Mouse (Mus musculus): ENCODE measurements around the gene Gp2. TPM values are rescaled to one million over a fixed set of nuclear protein-coding genes. Genes with fewer than 3 reads are reported as not detected.

The Gp2 gene
- 1.6 TPM in 2 replicates for polyA plus RNA-seq (2012; rRNA removed)

DNA sequence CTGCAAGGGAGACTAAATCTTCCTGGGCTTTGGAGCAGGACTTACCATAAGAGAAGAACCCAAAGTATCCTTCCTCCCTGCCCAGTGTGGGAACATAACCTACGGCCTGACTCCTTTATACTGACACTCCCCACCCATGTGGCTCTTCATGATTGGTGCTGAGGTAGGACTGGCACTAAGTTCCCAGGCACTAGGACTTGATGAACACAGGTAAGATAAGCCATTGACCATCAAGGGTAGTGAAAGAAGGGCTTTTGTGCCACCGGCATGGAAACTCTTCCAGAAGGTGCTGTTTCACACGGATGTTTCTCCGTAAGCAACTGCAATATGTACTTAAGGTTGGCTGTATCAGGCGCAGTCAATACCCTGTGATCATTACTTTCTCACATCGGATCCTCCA is at the start of gene Gp2:
Gene Gp2 (minus strand): TSS at position 101 of the 400 bp plus-strand sequence.
- WGBS = 81% methylated on average over 6 of the region's 6 CpGs

DNA sequence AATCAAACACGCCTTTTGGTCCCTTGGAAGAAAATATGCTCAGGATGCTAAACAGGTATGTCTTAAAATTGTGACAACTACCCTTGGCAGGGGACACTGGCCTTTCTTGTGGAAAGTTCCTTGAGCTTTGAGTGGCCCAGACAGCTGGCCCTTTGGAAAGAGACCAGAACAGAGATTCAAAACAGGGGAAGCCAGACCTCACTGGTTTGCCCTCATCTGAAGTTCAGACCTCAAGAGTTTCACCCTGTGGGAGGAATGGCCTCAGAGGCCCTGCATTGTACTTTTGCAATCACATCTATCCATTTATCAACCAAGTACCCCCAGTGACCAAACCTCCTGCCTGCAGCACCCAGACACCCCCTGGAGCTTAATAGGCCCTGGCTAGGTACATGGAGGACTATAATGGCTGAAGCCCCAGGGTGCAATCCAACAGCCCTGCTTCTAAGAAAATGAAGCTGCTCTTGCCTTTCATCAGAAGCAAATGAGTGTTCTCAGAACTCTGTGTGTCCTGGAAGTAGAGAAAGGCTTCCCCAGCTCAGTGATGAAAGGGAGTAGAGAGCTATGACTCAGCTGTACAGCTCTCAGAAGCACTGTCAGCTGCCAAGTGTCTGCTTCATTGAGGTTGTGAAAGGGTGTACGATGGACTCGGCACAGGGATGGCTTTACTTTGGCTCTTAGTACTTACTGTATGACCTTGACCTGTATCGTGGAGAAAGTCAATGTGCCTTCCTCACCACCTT is 31.1 kb upstream of the Gp2 start:
- DNase-seq (ENCODE audit: low read depth, low spot score) = no peak
- 81% methylated on average over 4 of the region's 4 CpGs for WGBS

More for the DNA sequence above, at the start of gene Gp2:
- no peak for DNase-seq (ENCODE audit: low read depth, low spot score)

DNA sequence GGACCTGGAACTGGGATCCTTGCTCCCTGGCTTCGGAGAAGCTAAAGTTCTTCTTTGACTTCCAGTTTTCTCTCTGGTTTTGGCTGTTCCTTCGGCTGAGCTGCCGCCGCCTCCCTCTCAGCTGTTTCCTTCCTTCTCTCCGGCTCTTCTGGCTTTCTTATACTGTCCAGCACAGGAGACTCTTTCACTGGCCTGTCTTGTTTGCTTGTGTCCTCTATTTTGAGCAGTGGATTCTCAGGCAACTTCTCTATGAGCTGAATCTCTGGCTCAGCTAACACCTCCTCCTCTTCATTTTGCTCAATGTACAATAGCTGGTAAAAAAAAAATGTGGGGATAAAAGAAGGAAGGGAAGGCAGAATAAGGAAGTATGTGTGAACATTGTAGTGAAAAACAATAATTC is 27.6 kb upstream of the Gp2 start:
- DNase-seq (ENCODE audit: low read depth, low spot score) = no peak
- 79% methylated on average over 5 of the region's 5 CpGs for WGBS

DNA sequence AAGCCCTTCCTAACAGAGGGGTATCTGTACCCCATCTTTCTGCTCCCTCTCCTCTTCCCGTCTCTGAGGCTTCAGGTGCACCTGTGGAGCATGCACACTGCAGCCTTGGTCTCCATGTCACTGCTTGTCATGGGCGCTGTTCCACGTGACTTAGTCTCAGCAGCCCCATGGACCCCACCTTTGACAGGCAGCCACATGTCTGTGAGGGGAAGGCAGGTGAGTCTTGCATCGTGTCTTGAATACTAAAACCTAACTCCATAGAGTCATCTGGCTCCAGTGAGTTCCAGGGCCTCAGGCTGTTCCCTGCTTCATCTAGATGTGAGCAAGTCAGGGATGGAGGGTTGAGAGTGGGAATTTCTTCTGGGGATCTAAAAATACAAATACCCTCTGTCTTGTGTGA is 25.1 kb upstream of the Gp2 start:
- no peak for DNase-seq (ENCODE audit: low read depth, low spot score)
- 78% methylated on average over 4 of the region's 4 CpGs for WGBS

DNA sequence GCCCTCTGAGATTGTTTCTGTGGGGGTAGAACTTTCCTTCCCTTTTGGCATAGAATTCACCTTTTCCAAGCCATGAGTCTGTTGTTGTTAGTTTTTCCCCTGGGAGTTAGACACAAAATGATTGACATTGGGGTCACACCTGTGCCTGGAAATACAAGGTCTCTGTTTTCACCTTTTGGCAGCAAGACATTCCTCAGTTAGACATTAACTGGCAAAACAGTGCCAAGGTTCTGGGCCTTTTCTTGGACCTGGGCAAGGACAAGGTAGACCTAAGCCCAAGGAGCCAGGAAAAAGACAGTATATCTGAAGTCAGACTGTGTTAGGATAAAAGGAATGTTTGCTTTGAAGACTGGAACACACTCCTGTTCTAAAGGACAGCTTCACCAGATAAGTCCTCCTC is 20.2 kb upstream of the Gp2 start, which contains the start of gene Umod:
Gene Umod (minus strand): TSS at position 27 of the 400 bp plus-strand sequence.
- no peak for DNase-seq (ENCODE audit: low read depth, low spot score)

DNA sequence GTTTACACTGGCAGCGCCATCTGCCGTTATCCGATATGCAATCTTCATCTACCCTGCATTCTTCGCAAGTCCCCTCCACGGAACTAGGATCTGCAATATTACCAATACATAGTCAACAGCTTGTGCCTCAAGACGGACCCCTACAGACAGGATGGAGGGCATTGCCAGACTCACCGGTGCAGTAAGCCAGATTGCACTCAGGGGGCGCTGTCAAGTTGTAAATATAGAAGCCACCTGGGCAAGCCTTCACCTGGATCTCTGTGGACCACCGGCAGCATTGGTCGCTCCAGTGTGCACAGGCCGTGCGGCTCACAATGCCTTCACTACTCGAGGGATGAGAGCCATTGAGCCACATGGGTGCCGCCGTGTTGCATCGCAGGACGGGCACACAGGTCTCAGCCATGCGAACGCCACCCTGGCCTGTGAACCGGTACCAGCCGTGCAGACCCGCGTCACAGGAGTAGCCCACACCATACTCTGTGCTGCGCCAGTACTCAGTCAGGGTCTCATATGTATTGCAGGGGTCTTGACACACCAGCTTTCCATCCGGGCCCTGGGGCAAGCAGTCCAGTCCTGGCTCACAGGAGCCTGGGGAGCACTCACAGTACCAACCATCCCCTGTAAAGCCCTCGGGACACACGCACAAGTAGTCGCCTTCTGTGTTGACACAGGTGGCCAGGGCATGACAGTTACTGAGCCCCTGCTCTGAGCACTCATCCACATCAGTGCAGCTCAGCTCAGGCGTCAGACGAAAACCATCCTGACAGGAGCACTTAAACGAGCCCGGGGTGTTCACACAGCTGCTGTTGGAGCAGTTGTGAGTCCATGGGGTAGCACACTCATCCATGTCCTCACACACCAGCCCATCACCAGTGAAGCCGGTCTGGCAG is 17.7 kb upstream of the Gp2 start:
- no peak for DNase-seq (ENCODE audit: low read depth, low spot score)
- 65% methylated on average over 33 of the region's 33 CpGs for WGBS

DNA sequence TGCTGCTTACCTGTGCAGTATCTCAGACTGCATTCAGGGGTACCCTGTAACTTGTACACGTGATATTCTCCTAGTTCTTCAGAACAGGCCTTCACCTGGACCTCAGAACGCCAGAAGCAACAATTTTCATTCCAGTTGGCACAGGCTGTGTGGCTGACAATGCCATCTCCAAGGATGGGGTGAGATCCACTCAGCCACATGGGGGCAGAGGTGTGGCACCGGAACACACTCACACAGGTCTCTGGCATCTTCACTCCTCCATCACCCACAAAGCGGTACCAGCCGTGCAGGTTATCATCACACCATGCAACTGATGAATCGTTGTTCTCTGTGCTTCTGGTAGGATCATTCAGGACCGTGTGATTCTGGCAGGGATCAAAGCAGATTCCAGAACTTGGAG is 4.9 kb downstream of the Gp2 start:
- DNase-seq (ENCODE audit: low read depth, low spot score) = no peak
- 78% methylated on average over 7 of the region's 7 CpGs for WGBS

DNA sequence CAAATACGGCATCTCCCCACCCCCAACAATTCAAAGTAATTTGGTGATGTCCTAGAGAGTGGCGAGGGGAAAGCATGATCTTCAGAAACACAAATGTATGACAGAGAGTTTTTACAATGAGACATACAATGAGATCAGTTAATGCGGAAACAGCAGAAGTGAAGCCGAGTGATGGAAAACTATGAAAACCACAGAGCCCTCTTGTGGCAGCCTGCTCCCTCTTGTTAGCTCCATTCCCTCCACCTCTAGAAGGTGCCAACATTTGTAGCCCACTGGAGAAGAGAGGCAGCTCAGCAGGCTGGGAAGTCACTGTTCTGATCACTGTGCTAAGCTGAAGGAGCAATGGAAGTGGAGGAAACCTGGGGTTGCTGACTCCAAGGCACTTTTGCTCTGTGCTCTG is 15.2 kb downstream of the Gp2 start:
- 63% methylated on average over 4 of the region's 4 CpGs for WGBS
- DNase-seq (ENCODE audit: low read depth, low spot score) = no peak

DNA sequence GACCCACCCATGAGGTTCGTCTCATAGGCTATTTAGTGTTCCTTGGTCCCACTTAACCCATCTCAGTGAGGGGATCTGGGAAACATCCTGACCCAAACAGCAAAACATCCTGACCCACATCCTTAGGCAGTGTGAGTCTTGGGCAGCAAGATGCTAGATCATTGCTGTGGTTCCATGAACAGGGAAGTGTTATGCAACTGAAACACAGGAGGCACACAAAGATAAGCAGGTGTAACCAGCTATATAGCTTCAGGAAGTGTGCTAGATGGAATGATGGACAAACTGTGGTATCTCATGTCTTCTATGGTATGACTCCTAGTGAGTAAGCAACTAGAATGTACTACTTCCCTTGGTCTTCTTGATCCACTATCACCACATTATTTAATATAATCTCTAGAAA is 17.1 kb downstream of the Gp2 start:
- 67% methylated on average over 1 of the region's 1 CpGs for WGBS

DNA sequence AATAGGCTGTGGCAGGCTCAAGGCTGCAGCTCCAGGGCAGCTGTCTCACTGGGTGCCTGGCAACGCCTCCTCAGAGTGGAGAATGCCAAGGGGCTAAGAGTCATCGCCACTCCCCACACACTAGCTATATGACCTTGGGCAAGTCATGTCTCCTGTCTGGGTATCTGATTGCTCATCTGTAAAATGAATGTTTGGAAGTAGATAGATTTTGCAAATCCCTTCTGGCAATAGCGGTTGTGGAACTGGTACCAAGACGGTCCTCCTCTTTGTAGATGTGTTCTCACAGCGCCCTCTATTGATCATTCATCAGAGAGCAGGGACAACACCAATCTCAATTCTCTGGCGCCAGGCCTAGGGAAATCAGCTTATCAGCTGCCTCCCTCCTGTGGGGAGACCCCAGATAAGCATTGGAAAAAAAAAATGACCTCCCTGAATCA is 31.9 kb downstream of the Gp2 start:
- DNase-seq (ENCODE audit: low read depth, low spot score) = no peak

More for the DNA sequence above, 17.1 kb downstream of the Gp2 start:
- no peak for DNase-seq (ENCODE audit: low read depth, low spot score)

DNA sequence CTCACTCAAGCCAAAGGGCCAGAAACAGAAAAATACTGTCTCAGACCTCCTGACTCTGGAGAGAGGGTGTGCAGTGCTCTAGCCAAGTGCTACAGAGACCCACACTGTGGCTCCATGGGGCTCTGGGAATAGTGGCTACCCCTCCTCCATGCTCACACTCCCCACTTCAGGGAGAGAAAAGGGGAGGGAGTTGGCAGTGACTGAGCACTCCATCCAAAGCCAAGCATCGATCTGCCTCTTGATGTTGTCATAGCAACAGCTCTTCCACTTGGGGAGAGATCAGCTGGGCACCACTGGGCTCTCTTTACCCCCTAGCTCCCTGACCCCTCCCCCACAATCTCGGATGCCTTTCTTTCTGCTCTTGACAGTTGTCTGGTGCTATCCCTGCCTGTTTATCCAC is 38.4 kb downstream of the Gp2 start:
- WGBS = 23% methylated on average over 2 of the region's 2 CpGs
- no peak for DNase-seq (ENCODE audit: low read depth, low spot score)

More for the DNA sequence above, 31.9 kb downstream of the Gp2 start:
- WGBS = 21% methylated on average over 6 of the region's 6 CpGs

DNA sequence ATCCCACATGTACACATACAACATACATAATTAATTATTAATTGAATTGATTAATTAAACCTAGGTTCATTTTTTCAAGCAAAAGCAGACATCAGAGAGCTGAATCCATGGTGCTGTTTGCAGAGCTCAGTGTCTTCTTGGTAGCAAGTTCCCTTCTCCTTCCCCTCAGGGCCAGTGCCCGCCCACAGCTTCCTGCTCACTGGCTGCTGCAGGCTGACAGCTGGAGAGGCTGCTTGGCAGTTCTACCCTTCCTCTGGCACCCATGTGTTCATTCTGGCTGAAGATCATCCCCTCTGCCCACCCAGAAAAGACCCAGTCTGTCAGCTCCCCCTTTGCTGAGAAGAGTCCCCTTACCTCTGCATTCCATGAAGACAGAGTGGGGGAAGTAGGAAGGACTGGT is 40.6 kb downstream of the Gp2 start:
- WGBS = 70% methylated on average over 1 of the region's 1 CpGs
- no peak for DNase-seq (ENCODE audit: low read depth, low spot score)

DNA sequence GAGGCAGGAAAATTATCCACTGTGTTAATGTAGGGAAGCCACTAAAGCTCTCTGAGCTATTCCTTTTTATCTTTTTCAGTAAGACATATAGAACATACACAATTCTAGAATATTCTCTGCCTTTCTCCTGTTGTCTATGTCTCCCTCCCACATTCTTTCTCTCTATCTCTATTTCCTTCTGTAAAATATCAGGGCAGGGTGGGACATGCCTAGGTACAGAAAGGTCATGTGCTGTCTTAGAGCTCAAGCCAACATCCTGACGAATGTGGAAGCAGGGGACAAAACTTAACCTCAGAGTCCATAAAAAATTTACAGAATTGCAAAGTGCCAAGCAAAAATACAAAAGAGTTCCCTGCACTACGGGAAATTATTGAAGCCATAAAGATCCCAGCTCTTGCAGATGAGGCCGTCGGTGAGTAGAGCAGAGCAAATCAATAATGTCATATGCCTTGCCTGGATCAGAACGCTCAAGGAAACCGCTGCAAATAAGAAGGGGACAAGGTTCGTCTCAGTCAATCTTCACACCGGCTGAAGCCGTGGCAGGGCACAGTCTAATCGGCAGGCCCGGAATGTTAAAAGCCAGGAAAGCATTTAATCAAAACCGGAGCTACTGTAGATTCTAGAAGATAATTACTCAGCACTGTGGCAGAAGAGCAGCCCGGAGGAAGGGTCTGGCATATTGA is 64.9 kb downstream of the Gp2 start:
- 42% methylated on average over 13 of the region's 13 CpGs for WGBS

More for the DNA sequence above, 64.9 kb downstream of the Gp2 start:
- DNase-seq (ENCODE audit: low read depth, low spot score) = no peak

Other genes starting within 250 kb of the Gp2 start
- gene Umod, start 20.0 kb upstream of the Gp2 start, polyA plus RNA-seq (2012; rRNA removed) = not detected in 2 replicates
- gene Acsm5, start 60.2 kb upstream of the Gp2 start, polyA plus RNA-seq (2012; rRNA removed) = 0.45 and 1.9 TPM in 2 replicates
- not detected in 2 replicates for gene Pdilt, start 64.2 kb upstream of the Gp2 start, polyA plus RNA-seq (2012; rRNA removed)
- gene Acsm2, start 95.1 kb upstream of the Gp2 start, polyA plus RNA-seq (2012; rRNA removed) = not detected in 2 replicates
- not detected in 2 replicates for gene Acsm1, start 147.7 kb upstream of the Gp2 start, polyA plus RNA-seq (2012; rRNA removed)
- gene Acsm4, start 230.7 kb upstream of the Gp2 start, polyA plus RNA-seq (2012; rRNA removed) = not detected in 2 replicates

Measured in large intestine, adult 2 months (tissue).